Mouse (Mus musculus) heart, postnatal 25 days (tissue): ENCODE results near the gene Ubash3b. TPM values are rescaled to one million over a fixed set of nuclear protein-coding genes. Genes with fewer than 3 reads are reported as not detected.

Experiments used
- DNase-seq: peaks from one replicate; pipeline ENCODE4 v3.0.0; 2022; ENCODE audit warnings: low spot score
- intact Hi-C: fragments of 180-260 bp; cut with DNase I; formaldehyde crosslinking; loops from one replicate; pipeline ENCODE4 v1.15.1; 2025
- total RNA-seq, 2 experiments: library from RNA; stranded (reverse); gene quantifications; 2 replicates each; pipeline ENCODE4 v1.2.3; 2021

The Ubash3b gene
- 1 to 10 TPM in 1 of 2 experiments, under 1 TPM in 1; 0.99 to 1.5 TPM for total RNA-seq

- intact Hi-C loops = no loop called here
- DNase-seq = no peak
These were observed at the start of gene Ubash3b for GRCm38 (mm10) chr9:41161413-41161812. Gene Ubash3b, minus strand, starts transcription at chr9:41161697.

GRCm38 (mm10) chr9:41207130-41208104 is 45.9 kb upstream of the Ubash3b start:
- intact Hi-C loops = no loop called here
- peak; percentile 85 for DNase-seq

GRCm38 (mm10) chr9:41206717-41207116 is 45.2 kb upstream of the Ubash3b start:
- intact Hi-C loops = no loop called here
- no peak for DNase-seq

- no peak for DNase-seq
- intact Hi-C loops = no loop called here
These were observed 43.8 kb upstream of the Ubash3b start for GRCm38 (mm10) chr9:41205267-41205666.

- intact Hi-C loops = no loop called here
- no peak for DNase-seq
These were observed 38.2 kb upstream of the Ubash3b start for GRCm38 (mm10) chr9:41199456-41200252.

GRCm38 (mm10) chr9:41198501-41199265 is 37.2 kb upstream of the Ubash3b start:
- intact Hi-C loops = no loop called here
- DNase-seq = no peak

- intact Hi-C loops = no loop called here
- no peak for DNase-seq
These were observed 34.3 kb upstream of the Ubash3b start for GRCm38 (mm10) chr9:41195742-41196311.

GRCm38 (mm10) chr9:41191651-41192210 is 30.2 kb upstream of the Ubash3b start:
- intact Hi-C loops = loop anchor here (1.0 to 5.0 kb wide), 3 partner anchors 147 to 359 kb away; no protein-coding TSS in a partner anchor

GRCm38 (mm10) chr9:41190745-41191482 is 29.4 kb upstream of the Ubash3b start:
- intact Hi-C loops = loop anchor here (1.0 to 5.0 kb wide), 3 partner anchors 147 to 359 kb away; no protein-coding TSS in a partner anchor
- peak; percentile 19 for DNase-seq

More at GRCm38 (mm10) chr9:41191651-41192210, 30.2 kb upstream of the Ubash3b start:
- DNase-seq = no peak

GRCm38 (mm10) chr9:41187939-41188338 is 26.4 kb upstream of the Ubash3b start:
- intact Hi-C loops = no loop called here
- DNase-seq = no peak

- DNase-seq = no peak
- intact Hi-C loops = no loop called here
These were observed 26.0 kb upstream of the Ubash3b start for GRCm38 (mm10) chr9:41187498-41187897.

GRCm38 (mm10) chr9:41185331-41185730 is 23.8 kb upstream of the Ubash3b start:
- intact Hi-C loops = no loop called here

GRCm38 (mm10) chr9:41182550-41182949 is 21.1 kb upstream of the Ubash3b start:
- intact Hi-C loops = loop anchor here (2.0 kb wide), 1 partner anchor 192 kb away; no protein-coding TSS in a partner anchor
- DNase-seq = no peak

More at GRCm38 (mm10) chr9:41185331-41185730, 23.8 kb upstream of the Ubash3b start:
- DNase-seq = no peak

- no peak for DNase-seq
- intact Hi-C loops = loop anchor here (2.0 kb wide), 1 partner anchor 191 kb away; no protein-coding TSS in a partner anchor
These were observed 20.3 kb upstream of the Ubash3b start for GRCm38 (mm10) chr9:41181803-41182202.

- intact Hi-C loops = no loop called here
- no peak for DNase-seq
These were observed 19.9 kb upstream of the Ubash3b start for GRCm38 (mm10) chr9:41181372-41181771.

GRCm38 (mm10) chr9:41179056-41179455 is 17.6 kb upstream of the Ubash3b start:
- intact Hi-C loops = no loop called here
- DNase-seq = no peak

- no peak for DNase-seq
These were observed 11.7 kb upstream of the Ubash3b start for GRCm38 (mm10) chr9:41173158-41173557.

GRCm38 (mm10) chr9:41172426-41172825 is 10.9 kb upstream of the Ubash3b start:
- no peak for DNase-seq
- intact Hi-C loops = no loop called here

More at GRCm38 (mm10) chr9:41173158-41173557, 11.7 kb upstream of the Ubash3b start:
- intact Hi-C loops = no loop called here
